Mouse (Mus musculus): Measurements from ENCODE around the gene Gm17087.

Gene Gm17087

GRCm38 (mm10) chr17:8541974-8542538 lies 24.7 kb downstream of the Gm17087 start:
- DNase-seq (ENCODE audit: low spot score): no peak

- no peak for DNase-seq (ENCODE audit: low spot score)
These were observed 28.6 kb downstream of the Gm17087 start for GRCm38 (mm10) chr17:8538102-8538501.

- DNase-seq (ENCODE audit: low spot score): no peak
These were observed 30.2 kb downstream of the Gm17087 start for GRCm38 (mm10) chr17:8536522-8536921.

DNA sequence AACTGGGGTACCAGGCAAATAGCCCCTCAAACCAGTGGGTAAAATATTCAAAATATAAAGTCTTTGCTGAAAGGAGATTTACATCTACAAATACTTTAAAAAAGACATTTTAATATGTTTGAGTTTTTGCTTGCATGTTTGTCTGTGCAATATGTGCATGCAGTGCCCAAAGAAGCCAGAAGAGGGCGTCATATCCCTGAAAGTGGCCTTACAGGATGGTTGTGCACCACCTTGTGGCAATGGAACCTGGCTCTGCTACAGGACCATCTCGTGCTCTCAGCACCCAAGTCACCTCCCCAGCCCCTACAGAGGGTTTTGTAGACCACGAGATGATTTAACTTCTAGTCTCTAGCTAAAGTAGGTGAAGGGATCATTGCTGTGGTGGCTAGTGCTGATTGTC lies 32.9 kb downstream of the Gm17087 start:
- DNase-seq (ENCODE audit: low spot score): no peak

DNA sequence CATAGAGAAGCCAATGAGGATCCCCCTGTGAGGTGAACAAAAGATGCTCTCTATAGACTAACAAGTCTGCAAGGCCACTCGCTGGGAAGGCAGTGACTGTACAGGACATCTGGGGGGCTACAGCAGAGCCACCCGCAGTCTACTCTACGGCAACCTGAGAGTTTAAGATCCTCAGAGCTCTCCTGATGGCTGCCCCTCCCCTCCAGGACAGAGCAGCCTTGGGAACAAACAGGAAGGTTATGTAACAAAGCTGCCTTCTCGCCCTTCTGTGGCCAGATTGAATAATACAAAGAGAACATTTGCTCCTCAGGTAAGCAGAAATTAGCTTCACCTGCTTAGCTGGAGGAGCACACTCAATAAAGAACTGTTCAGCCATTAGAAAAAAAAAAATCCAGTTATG lies 34.1 kb downstream of the Gm17087 start:
- no peak for DNase-seq (ENCODE audit: low spot score)

DNA sequence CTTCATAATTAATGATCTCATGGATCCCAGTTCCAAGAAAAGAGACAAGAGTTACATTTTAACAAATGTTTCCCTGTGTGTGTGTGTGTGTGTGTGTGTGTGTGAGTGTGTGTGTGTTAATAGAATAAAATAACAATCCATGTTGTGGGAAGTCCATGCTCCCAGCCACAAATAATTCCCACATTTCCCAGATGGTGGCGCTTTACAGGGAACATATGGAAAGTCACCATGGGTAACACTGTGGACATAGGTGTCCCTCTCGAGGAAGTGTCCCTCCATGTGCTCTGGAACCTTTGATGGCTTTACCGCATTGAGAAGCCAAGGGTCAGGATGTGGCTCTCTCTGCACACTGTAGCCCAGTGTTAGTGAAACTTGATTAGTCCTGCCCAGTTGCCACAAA lies 38.1 kb downstream of the Gm17087 start:
- DNase-seq (ENCODE audit: low spot score): no peak

DNA sequence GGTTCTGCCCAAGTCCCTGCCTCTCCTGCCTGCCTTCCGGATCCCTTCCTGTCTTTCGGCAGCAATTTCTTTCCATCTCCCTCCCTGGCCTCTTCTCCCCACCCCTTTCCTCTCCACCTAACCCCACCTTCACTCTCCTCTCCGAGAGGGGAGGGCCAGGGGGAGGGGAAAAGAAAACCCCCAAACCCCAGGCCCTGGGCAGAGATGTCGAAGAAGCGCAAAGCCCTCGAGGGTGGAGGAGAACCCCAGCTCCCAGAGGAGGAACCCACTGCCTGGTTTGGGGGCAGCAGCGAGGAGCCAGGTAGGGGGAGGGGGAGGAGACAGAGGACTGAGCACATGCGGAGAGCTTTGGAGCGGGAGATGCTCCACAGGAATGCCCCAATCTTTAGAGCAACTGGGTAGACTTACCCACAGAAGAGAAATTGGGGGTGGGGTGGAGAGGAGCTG lies 39.9 kb downstream of the Gm17087 start:
- DNase-seq (ENCODE audit: low spot score): no peak

GRCm38 (mm10) chr17:8525971-8526740 lies 40.6 kb downstream of the Gm17087 start:
- DNase-seq (ENCODE audit: low spot score): no peak

- no peak for DNase-seq (ENCODE audit: low spot score)
These were observed 41.5 kb downstream of the Gm17087 start, which contains the start of gene Pde10a for GRCm38 (mm10) chr17:8525225-8525721. Gene Pde10a (plus strand): TSS chr17:8525372.

DNA sequence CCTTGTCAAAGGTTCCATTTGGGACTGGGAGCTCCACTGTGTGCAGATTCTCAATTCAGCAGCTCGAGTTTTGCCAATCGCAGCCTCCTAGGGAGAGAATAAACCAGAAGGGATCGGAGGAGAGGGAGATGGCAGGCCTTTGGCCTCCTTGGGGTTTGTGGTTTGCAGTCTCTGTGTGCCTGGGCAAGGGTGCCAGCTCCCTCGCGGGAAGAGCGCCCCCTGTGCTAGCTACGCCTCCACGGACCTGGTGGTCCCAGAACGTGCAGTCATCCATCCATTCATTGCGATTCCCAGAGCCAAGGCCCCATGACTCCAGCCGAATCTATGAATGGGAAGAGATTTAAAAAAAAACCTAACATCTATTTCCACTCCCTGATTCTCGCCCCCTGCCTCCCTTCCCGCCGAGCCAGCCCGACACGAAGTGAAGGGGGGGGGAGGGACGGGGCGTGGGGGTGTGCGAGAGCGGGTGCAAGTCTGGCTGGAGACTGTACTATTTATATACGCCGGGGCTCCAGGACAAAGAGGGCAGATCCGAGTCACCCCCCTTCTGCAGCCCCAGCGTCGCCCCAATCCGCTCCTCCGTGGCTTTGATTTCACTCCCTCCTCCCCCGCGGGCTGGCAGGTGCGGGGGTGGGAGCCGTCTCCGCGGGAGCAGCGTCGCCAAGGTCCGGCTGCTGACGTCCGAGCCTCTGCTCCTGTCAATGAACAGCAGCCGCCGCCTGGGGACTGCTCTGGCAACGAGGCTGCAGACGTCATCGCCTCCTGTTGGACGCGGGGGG lies 42.2 kb downstream of the Gm17087 start:
- DNase-seq (ENCODE audit: low spot score): peak; percentile 74

- DNase-seq (ENCODE audit: low spot score): no peak
These were observed 42.8 kb downstream of the Gm17087 start for GRCm38 (mm10) chr17:8523986-8524385.

- no peak for DNase-seq (ENCODE audit: low spot score)
These were observed 50.7 kb downstream of the Gm17087 start for GRCm38 (mm10) chr17:8516006-8516405.
